Mouse (Mus musculus): ENCODE measurements at regions not wholly inside any gene's neighbourhood (a gene's known extent, or its start where the extent isn't known, plus 50 kb on each side); places are given as distances from the start of the nearest gene placed in this dataset.
"Not testable (repeated sequence)": the region's sequence is repeated elsewhere in the genome, so short reads cannot be mapped to it uniquely, and the experiment has no call there.

DNA sequence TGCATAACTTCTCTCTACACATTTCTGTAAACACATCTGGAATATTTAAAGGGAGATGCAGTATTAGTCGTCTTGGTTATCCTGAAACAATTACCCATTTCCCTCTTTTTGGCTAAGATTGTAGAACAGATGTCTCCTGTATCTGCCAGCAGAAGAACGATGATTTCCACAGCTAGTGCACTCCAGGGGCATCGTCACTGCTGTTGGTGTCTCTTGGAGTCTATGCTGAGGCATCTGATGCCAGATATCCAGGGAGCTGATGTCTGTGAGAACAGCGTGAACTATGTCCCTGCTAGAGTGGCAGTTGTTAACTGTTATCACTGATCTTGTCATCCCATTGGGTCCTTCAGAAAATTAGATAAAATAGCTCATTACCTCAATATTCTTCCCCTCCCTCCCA is 536.2 kb downstream of the Trhde start:
- peak; percentile 72 for DNase-seq

DNA sequence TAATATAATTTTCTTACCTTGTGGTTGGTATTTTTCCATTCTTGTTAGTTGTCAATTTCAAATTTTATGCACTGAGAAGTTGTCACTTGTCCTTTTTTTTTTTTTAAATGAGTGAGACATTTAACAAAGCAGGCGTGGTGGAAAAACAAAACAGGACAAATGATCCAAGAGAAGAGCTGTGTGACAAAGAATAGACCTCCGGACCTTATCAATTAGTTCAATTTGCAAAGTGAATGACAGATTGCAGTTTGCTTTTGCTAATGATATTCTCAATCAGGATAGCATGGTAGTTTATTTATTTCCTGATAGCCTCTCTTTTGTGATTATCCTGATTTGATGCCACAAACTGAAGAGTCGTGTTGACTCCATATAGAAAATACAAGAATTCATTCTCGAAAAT is 560.5 kb downstream of the Trhde start:
- DNase-seq, result no peak

DNA sequence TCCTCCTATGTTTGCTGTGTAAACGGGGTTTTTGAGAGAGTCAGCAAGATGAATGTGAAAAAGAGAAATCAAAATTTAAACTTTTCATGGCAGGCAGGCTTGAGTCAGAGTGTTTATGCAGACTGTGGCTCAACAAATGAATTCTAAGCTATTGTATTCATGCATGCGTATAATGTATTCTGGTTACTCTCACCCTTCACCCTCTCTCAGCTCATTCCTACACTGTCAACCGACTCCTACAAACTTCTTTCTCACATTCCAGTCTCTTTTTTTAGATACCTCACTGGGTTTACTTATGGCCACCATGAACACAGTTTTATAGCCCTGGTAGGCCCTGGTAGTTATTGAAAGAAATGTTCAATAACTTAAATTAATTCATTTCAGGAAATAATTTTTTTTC is 574.5 kb downstream of the Trhde start:
- no peak for DNase-seq

DNA sequence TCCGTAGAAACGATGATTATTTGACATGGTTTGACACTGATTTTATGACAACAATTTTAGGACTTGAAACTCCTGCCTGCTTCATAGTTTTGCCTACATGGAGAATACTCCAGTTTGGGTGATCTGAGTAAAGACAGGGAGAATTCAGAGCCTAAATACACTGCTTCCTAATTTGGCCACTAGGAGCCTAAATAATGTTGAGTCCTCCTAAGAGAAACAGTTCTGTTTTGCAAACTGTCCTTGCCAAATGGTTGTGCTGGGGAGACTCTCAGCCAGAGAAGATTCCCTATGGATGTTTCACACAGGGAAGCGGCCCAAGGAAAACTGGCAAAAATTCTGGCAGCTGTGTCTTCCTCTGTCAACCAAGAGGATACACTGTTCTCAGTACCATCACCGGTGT is 600.5 kb downstream of the Trhde start:
- DNase-seq, result no peak

DNA sequence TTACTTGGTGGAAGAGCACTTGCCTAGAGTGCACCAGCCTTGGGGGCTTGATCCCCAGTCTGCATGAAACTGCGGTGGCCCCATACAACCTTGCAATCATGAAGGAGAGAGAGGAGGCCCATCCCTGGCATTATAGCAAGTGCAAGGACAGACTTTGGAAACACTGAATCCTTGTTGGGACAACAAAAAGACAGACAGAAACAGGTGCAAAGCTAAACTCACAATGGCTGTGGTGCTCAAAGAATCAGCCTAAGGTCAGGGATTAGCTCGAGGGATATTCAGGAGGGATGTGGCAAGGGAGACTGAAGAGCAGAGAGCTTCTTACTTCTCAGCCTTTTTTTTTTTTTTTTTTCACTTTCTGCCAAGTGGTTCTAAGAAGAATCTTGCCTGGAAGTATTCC is 601.2 kb downstream of the Trhde start:
- no peak for DNase-seq

DNA sequence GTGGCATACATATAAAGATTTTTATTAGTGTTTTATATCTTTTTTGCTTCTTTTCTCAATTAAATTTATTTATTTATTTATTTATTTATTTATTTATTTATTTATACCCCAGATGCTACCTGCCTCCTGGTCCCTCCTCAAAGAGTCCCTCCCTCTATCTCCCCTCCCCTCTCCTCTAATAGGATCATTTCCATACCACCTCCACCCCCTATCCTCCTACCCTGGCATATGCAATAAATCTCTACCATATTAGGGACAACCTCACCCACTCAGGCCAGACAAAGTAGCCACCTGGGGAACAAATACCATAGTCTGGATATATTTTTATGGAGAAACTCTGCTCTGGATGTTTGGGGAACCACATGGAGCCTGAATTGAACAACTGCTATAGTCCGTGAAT is 615.8 kb downstream of the Trhde start:
- no peak for DNase-seq

DNA sequence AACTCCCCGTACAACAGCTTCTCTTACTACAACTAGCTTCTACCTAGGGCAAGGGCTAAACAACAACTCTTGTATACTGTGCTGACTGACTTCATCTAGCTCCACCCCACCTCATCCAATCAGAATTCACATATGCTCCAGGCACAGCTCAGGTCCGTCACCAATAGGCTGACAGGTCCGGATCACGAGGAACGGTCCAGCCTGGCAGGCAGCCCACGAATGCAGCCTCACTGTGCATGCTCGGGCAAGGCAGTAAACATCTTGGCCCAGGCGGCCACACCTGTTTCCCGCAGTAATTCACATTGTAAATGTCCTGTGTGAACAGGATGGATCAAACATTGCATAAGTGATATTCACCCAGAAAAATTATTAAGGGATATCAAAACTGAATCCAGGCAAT is 658.8 kb downstream of the Trhde start:
- not testable (repeated sequence) for DNase-seq

DNA sequence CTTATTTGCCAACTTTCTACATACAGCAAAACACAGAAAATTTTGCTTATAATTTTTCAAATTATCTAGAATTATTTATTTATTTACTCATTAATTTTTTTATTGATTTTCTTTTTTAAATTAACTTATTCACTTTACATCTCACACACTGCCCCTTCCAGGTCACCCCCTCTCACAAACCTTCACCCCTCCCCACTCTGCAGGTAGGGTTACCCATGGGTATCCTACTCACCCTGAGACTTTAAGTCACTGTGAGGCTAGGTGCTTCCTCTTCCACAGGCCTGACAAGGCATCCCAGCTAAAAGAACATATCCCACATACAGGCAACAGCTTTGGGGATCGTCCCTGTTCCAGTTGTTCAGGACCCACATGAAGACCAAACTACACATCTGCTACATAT is 664.2 kb downstream of the Trhde start:
- no peak for DNase-seq

DNA sequence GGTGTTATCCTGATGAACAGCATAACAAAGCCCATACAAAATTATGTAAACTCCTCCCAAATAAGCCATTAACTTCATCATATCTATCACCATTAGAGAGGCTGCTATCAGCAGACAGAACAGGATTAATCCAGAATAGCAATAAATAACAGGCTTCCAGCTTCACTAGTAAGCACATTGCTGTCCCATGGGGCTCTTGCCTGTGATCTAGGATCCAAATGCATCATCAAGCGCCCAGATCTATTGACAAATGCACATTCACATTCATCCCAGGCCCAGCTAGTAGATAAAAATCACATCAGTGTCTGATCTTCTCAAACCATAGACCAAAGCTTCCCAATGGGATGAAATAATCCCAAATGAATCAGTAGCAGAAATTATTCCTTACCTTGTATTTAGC is 665.0 kb downstream of the Trhde start:
- DNase-seq, result no peak
